Mouse (Mus musculus): ENCODE measurements at regions not wholly inside any gene's neighbourhood (a gene's known extent, or its start where the extent isn't known, plus 50 kb on each side); places are given as distances from the start of the nearest gene placed in this dataset.

- H3K27ac ChIP-seq (ENCODE audit: control insufficient read depth, insufficient read depth, low read length): no peak overlapping the region
- DNase-seq: no peak
- 79% methylated on average over 3 of the region's 3 CpGs for WGBS
- no peak overlapping the region for H3K4me3 ChIP-seq (ENCODE audit: control insufficient read depth, insufficient read depth, low read length)
- TF ChIP-seq POLR2A (IDR thresholded peaks at IDR 0.05; ENCODE audit: control insufficient read depth, extremely low read depth, insufficient read depth, low read length, poor library complexity) (no peak), CTCF (IDR thresholded peaks at IDR 0.05; ENCODE audit: borderline replicate concordance, control insufficient read depth, extremely low read depth, insufficient read depth, low read length, poor library complexity) (no peak)
- no peaks in the 10 kb centered on the region for H3K27me3 ChIP-seq (ENCODE audit: control insufficient read depth, insufficient read depth, low read length)
- no peaks in the 10 kb centered on the region for H3K36me3 ChIP-seq (ENCODE audit: control insufficient read depth, insufficient read depth, low read length)
- no peaks in the 10 kb centered on the region for H3K4me1 ChIP-seq (replicated peaks; ENCODE audit: control insufficient read depth, insufficient read depth, low read length)
These were observed 67.5 kb downstream of the Lmo4 start for GRCm38 (mm10) chr3:144137483-144137882.

- Histone ChIP-seq H3K27ac (ENCODE audit: control insufficient read depth, insufficient read depth, low read length) (no peak overlapping the region), H3K36me3 (ENCODE audit: control insufficient read depth, insufficient read depth, low read length) (no peaks in the 10 kb centered on the region), H3K27me3 (ENCODE audit: control insufficient read depth, insufficient read depth, low read length) (no peaks in the 10 kb centered on the region), H3K4me3 (ENCODE audit: control insufficient read depth, insufficient read depth, low read length) (no peak overlapping the region), H3K4me1 (replicated peaks; ENCODE audit: control insufficient read depth, insufficient read depth, low read length) (no peaks in the 10 kb centered on the region)
- 93% methylated on average over 2 of the region's 2 CpGs for WGBS
- no peak for DNase-seq
- TF ChIP-seq POLR2A (IDR thresholded peaks at IDR 0.05; ENCODE audit: control insufficient read depth, extremely low read depth, insufficient read depth, low read length, poor library complexity) (no peak), CTCF (IDR thresholded peaks at IDR 0.05; ENCODE audit: borderline replicate concordance, control insufficient read depth, extremely low read depth, insufficient read depth, low read length, poor library complexity) (no peak)
These were observed 68.6 kb downstream of the Lmo4 start for GRCm38 (mm10) chr3:144136432-144136831.

- no peak for DNase-seq
- no peak for TF ChIP-seq POLR2A (IDR thresholded peaks at IDR 0.05; ENCODE audit: control insufficient read depth, extremely low read depth, insufficient read depth, low read length, poor library complexity)
- TF ChIP-seq CTCF (IDR thresholded peaks at IDR 0.05; ENCODE audit: borderline replicate concordance, control insufficient read depth, extremely low read depth, insufficient read depth, low read length, poor library complexity): no peak
- Histone ChIP-seq H3K4me3 (ENCODE audit: control insufficient read depth, insufficient read depth, low read length) (no peak overlapping the region), H3K4me1 (replicated peaks; ENCODE audit: control insufficient read depth, insufficient read depth, low read length) (no peaks in the 10 kb centered on the region), H3K36me3 (ENCODE audit: control insufficient read depth, insufficient read depth, low read length) (no peaks in the 10 kb centered on the region), H3K27me3 (ENCODE audit: control insufficient read depth, insufficient read depth, low read length) (no peaks in the 10 kb centered on the region), H3K27ac (ENCODE audit: control insufficient read depth, insufficient read depth, low read length) (no peak overlapping the region)
- 95% methylated on average over 6 of the region's 6 CpGs for WGBS
These were observed 69.4 kb downstream of the Lmo4 start for GRCm38 (mm10) chr3:144135646-144136045.

GRCm38 (mm10) chr3:144128042-144128441 is 77.0 kb downstream of the Lmo4 start:
- TF ChIP-seq POLR2A (IDR thresholded peaks at IDR 0.05; ENCODE audit: control insufficient read depth, extremely low read depth, insufficient read depth, low read length, poor library complexity) (no peak), CTCF (IDR thresholded peaks at IDR 0.05; ENCODE audit: borderline replicate concordance, control insufficient read depth, extremely low read depth, insufficient read depth, low read length, poor library complexity) (no peak)
- DNase-seq: no peak
- WGBS: 94% methylated on average over 4 of the region's 4 CpGs

GRCm38 (mm10) chr3:144124353-144124752 is 80.7 kb downstream of the Lmo4 start:
- H3K27me3 ChIP-seq (ENCODE audit: control insufficient read depth, insufficient read depth, low read length): no peaks in the 10 kb centered on the region
- no peak for DNase-seq
- H3K27ac ChIP-seq (ENCODE audit: control insufficient read depth, insufficient read depth, low read length): no peak overlapping the region
- TF ChIP-seq CTCF (IDR thresholded peaks at IDR 0.05; ENCODE audit: borderline replicate concordance, control insufficient read depth, extremely low read depth, insufficient read depth, low read length, poor library complexity) (no peak), POLR2A (IDR thresholded peaks at IDR 0.05; ENCODE audit: control insufficient read depth, extremely low read depth, insufficient read depth, low read length, poor library complexity) (no peak)
- no peak overlapping the region for H3K4me3 ChIP-seq (ENCODE audit: control insufficient read depth, insufficient read depth, low read length)
- no peaks in the 10 kb centered on the region for H3K36me3 ChIP-seq (ENCODE audit: control insufficient read depth, insufficient read depth, low read length)
- no peaks in the 10 kb centered on the region for H3K4me1 ChIP-seq (replicated peaks; ENCODE audit: control insufficient read depth, insufficient read depth, low read length)
- WGBS: 67% methylated on average over 4 of the region's 4 CpGs

More at GRCm38 (mm10) chr3:144128042-144128441, 77.0 kb downstream of the Lmo4 start:
- H3K4me3 ChIP-seq (ENCODE audit: control insufficient read depth, insufficient read depth, low read length): no peak overlapping the region
- H3K4me1 ChIP-seq (replicated peaks; ENCODE audit: control insufficient read depth, insufficient read depth, low read length): no peaks in the 10 kb centered on the region
- H3K27me3 ChIP-seq (ENCODE audit: control insufficient read depth, insufficient read depth, low read length): no peaks in the 10 kb centered on the region
- H3K27ac ChIP-seq (ENCODE audit: control insufficient read depth, insufficient read depth, low read length): no peak overlapping the region
- no peaks in the 10 kb centered on the region for H3K36me3 ChIP-seq (ENCODE audit: control insufficient read depth, insufficient read depth, low read length)

- Histone ChIP-seq H3K4me1 (replicated peaks; ENCODE audit: control insufficient read depth, insufficient read depth, low read length) (no peaks in the 10 kb centered on the region), H3K36me3 (ENCODE audit: control insufficient read depth, insufficient read depth, low read length) (no peaks in the 10 kb centered on the region), H3K27me3 (ENCODE audit: control insufficient read depth, insufficient read depth, low read length) (no peaks in the 10 kb centered on the region), H3K27ac (ENCODE audit: control insufficient read depth, insufficient read depth, low read length) (no peak overlapping the region; the same call in 1 of the 2 replicates), H3K4me3 (ENCODE audit: control insufficient read depth, insufficient read depth, low read length) (no peak overlapping the region)
- DNase-seq: no peak
- 77% methylated on average over 6 of the region's 6 CpGs for WGBS
- TF ChIP-seq CTCF (IDR thresholded peaks at IDR 0.05; ENCODE audit: borderline replicate concordance, control insufficient read depth, extremely low read depth, insufficient read depth, low read length, poor library complexity): no peak
- no peak for TF ChIP-seq POLR2A (IDR thresholded peaks at IDR 0.05; ENCODE audit: control insufficient read depth, extremely low read depth, insufficient read depth, low read length, poor library complexity)
These were observed 81.5 kb downstream of the Lmo4 start for GRCm38 (mm10) chr3:144123361-144124072.

Data from thymus, adult 2 months (tissue).